Mouse (Mus musculus) right cerebral cortex, postnatal 10 days (tissue): ENCODE measurements around the gene Senp5.

Experiments
- DNase-seq, 2 experiments: peaks; one replicate each; pipeline ENCODE4 v3.0.0; 2021; ENCODE audit warnings: low spot score in 2 of 2

The Senp5 gene

GRCm38 (mm10) chr16:31940586-31940985, 62.5 kb downstream of the Senp5 start:
- no peak for DNase-seq

DNA sequence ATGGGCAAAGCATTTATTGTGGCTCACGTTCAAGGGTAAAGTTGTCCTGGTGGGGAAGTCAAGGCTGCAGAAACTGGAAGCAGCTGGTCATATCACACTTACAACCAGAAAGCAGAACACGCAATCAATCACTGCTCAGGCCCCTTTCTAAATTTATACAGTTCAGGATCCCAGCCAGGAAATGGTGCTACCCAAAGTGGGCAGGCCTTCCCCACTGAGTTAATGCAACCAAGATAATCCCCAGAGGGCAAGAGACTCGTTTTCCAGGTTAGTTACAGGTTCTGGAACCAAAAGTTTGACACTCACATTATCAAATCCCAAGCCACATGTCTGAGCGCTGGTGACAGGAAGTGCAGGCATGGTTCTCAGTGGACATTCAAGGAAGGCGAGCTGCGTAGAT, 64.2 kb downstream of the Senp5 start:
- DNase-seq = no peak

GRCm38 (mm10) chr16:31936568-31936967, 66.5 kb downstream of the Senp5 start:
- DNase-seq = no peak

GRCm38 (mm10) chr16:31935091-31935979, 67.8 kb downstream of the Senp5 start:
- DNase-seq = peak; percentile 71 to 78

DNA sequence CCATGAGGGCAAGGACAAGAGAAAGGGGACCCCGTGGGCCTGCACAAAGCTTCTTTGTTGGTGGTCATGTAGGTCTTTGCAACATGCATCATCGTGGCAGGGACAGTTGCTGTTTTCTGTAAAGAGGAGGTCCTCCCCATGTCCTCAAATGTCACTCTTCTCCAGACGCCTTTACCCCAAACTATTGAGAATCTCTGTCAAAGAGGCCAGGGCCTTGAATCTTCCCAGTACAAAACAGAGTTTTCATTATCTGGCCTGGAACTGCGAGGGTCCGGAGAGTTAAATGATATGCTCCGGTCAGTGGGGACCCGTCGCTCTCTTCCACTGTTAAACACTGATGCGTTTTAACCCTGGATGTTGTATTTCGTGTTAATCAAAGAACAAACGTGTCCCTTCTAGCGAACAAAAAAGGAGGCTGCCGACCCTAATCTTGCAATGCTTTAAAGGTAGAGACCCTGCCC, 68.5 kb downstream of the Senp5 start:
- peak in 1 of 2 experiments; percentile 20 for DNase-seq

DNA sequence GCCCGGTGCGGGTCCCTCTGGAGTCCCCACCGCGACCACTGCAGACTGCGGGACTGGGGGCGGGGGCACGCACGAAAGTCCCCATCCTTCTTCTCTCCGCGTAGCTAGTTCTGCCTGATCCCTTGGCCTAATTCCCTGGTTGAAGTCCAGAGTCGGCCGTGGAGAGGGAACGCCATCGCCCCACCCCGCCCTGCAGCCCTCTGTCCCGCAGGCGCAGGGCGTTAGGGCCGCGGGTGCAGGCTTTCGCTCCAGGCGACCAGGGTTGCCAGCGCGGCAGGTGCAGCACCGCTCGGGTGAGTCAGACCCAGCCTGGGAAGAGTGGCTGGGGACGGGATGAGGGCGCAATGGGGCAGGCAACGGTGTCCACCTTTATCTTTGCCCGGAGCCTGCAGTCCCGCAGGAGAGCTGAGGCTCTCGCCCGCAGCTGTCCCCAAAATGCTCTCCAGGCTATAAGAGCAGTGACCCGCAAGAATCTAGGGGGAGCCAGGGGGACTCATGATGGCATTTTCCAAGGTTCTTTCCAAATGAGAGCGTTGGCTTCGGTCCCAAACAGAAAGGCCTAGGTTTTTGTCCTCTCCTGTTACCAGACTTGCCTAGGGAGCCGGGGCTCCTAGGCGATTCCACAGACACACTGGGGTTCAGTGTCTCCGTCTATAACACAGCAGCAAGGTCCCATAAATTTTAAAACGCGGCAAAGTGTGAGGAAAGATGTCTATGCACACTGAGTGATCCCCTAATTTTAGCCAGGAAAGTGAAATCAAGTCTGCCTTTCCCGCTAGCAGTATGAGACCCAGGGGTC, 69.1 kb downstream of the Senp5 start, which contains the start of gene Pigz:
Pigz (plus strand) TSS at position 101 of the 799 bp plus-strand sequence.
- DNase-seq = peak; percentile 66 to 75

GRCm38 (mm10) chr16:31932840-31933697, 70.0 kb downstream of the Senp5 start:
- peak; percentile 96 to 98 for DNase-seq

- DNase-seq = peak in 1 of 2 experiments; percentile 21
Measured at GRCm38 (mm10) chr16:31932255-31932654, 70.8 kb downstream of the Senp5 start.

- DNase-seq = peak; percentile 48 to 49
Measured at GRCm38 (mm10) chr16:31931330-31931729, 71.8 kb downstream of the Senp5 start.

- no peak for DNase-seq
Measured at GRCm38 (mm10) chr16:31927412-31927811, 75.7 kb downstream of the Senp5 start.

GRCm38 (mm10) chr16:31926547-31927182, 76.4 kb downstream of the Senp5 start:
- DNase-seq = no peak

DNA sequence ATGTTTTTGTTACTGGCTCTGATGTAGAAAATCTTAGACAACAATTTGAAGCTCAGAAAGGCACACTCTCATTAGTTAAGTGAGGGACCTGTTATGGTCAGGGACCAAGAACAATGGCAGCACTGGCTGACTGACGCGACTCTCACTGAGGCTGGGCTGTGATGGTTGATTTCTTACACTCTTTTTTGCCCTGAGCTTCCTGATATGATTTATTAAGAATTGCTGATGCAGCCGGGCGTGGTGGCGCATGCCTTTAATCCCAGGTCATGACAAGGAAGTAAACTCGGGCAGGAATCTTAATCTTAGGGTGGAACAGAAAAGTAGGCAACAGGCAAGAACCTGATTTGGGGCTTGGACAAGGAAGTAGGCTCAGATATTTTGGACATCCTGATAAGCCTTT, 77.0 kb downstream of the Senp5 start:
- DNase-seq = no peak

DNA sequence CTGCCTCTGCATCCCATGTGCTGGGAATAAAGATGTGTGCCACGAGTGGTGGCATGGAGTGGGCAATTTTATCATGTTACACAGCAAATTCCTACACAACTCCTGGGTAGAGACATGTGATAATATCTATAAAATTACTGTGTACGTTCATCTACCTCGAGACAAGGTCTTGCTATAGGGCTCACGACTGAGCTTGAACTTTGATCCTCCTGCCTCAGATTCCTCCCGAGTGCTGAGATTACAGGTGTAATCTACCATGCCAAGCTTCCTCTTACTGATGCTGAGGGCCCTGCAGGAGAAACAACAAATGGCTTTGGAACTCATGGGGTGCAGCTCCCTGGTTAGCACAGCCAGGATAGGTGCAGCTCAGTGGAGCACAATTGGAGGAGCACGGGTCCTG, 78.7 kb downstream of the Senp5 start:
- no peak for DNase-seq

DNA sequence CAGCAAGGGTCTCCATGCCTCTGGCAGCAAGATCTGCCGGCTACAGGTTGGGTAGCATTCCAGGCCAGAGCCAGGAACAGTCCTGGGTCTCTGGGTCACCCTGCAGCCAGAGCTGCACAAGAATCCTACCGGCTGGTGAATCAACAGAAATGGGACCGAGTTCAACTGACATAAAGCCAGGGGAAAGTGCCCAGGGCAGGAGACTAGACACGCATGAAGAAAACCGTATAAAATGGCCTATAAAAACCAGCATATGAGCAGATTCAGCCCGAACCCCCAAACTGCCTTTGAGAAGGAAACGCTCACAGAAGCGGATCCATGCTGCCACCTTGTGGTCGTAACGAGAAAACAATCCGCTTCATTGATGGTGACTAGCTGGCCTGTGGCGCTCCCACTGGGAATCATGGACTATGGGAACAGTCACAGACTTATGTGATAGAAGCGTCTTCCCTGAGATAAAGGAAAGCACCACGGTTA, 84.8 kb downstream of the Senp5 start:
- DNase-seq = peak; percentile 92 to 93

- no peak for DNase-seq
Measured at GRCm38 (mm10) chr16:31917776-31918175, 85.3 kb downstream of the Senp5 start.

DNA sequence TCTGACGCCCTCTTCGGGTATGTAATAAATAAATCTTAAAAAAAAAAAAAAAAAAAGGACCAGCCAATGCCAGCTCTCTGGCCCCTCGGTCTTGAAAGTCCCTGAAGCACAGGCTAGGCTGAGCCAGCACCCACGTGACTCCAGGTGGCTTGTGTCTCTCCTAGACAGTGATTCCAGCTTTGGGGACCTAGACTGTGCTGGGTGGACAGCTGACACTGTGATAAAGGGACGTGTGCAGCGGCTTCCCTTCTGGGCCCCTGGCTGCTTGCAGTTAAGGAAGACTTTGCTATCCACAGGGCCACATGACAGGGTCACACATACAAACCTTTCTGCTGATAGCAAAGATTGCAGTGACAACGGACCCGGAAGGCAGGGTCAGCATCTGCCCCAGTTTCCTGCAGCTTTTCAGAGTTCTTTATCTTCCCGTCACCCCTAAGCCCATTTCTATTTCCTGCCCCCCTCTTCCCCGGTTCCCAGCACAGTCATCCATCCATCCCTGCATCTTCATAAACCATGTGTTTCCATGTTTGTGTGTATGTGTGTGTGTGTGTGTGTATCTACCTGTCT, 92.7 kb downstream of the Senp5 start:
- no peak for DNase-seq
